Mouse (Mus musculus): Measurements from ENCODE around the gene Fxyd7.

DNA sequence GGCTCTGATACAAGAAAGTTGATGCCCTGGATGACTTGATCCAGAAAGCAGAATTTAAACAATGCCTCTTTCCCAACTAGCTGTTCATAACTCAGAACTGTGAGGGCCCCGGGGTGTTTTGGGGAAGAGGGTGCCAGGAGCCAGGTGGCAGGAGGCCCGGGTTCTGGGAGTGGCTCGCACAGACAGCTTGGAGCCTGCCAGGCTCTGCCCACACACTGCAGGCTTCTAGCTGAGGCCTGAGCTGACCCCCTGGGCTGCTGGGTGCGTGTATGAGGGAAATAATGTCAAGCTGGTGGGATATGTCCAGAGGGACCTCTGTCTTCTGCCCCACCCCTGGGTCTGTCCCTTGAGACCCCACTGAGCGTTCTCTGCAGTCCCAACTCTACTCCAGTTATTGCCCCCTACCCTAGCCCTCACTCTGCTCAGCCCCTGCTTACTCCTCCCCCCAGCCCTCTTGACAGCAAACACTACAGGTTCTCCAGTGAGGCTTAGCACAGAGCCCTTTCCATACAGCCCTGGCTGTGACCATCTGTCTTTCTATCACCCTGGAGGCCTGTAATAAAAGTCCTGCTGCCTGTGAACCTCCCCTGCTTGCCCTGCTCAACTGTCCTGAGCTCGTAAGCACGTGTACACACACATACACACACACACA, 22.9 kb upstream of the Fxyd7 start:
- no peak for TF ChIP-seq CTCF (IDR thresholded peaks at IDR 0.05; ENCODE audit: borderline replicate concordance, insufficient read depth, low read depth, low read length)
- TF ChIP-seq POLR2A (IDR thresholded peaks at IDR 0.05; ENCODE audit: borderline replicate concordance, insufficient read depth, low read length): no peak

All from cerebellum, adult 2 months (tissue).